Mouse (Mus musculus): ENCODE results near the gene Gm44973.
"Not testable (repeated sequence)": the region's sequence is repeated elsewhere in the genome, so short reads cannot be mapped to it uniquely, and the experiment has no call there.

The Gm44973 gene

GRCm38 (mm10) chr7:5014251-5015117 lies 812 bp upstream of the Gm44973 start, which contains the start of the genes Zfp524 and Fiz1:
TSS of gene Zfp524 (plus strand) at chr7:5014415.
TSS of gene Fiz1 (minus strand) at chr7:5014697.
- ATAC-seq (ENCODE audit: insufficient number of reproducible peaks, low FRiP score, low TSS enrichment), result peak; percentile 36; the same call in 1 of the 2 replicates

GRCm38 (mm10) chr7:5016057-5016456 lies 761 bp downstream of the Gm44973 start:
- ATAC-seq (ENCODE audit: insufficient number of reproducible peaks, low FRiP score, low TSS enrichment), result no peak

GRCm38 (mm10) chr7:5016920-5017319 lies 1.6 kb downstream of the Gm44973 start:
- ATAC-seq (ENCODE audit: insufficient number of reproducible peaks, low FRiP score, low TSS enrichment), result no peak

- ATAC-seq (ENCODE audit: insufficient number of reproducible peaks, low FRiP score, low TSS enrichment), result no peak
Observed at GRCm38 (mm10) chr7:5017352-5017751, 2.1 kb downstream of the Gm44973 start.

- no peak for ATAC-seq (ENCODE audit: insufficient number of reproducible peaks, low FRiP score, low TSS enrichment)
Observed at GRCm38 (mm10) chr7:5017931-5018330, 2.6 kb downstream of the Gm44973 start.

- ATAC-seq (ENCODE audit: insufficient number of reproducible peaks, low FRiP score, low TSS enrichment), result not testable (repeated sequence)
Observed at GRCm38 (mm10) chr7:5019576-5019975, 4.3 kb downstream of the Gm44973 start.

- ATAC-seq (ENCODE audit: insufficient number of reproducible peaks, low FRiP score, low TSS enrichment), result peak; percentile 72
Observed at GRCm38 (mm10) chr7:5020000-5020681, 4.8 kb downstream of the Gm44973 start, which contains the start of the genes Zfp865 and Ccdc106. TSS of gene Zfp865 (plus strand) at chr7:5020376. TSS of gene Ccdc106 (plus strand) at chr7:5020553.

GRCm38 (mm10) chr7:5020685-5021084 lies 5.4 kb downstream of the Gm44973 start:
- ATAC-seq (ENCODE audit: insufficient number of reproducible peaks, low FRiP score, low TSS enrichment), result 0 out of 2 replicates have a peak, but pooled peaks have one; percentile 4

GRCm38 (mm10) chr7:5021197-5021596 lies 5.9 kb downstream of the Gm44973 start:
- ATAC-seq (ENCODE audit: insufficient number of reproducible peaks, low FRiP score, low TSS enrichment), result no peak

- ATAC-seq (ENCODE audit: insufficient number of reproducible peaks, low FRiP score, low TSS enrichment), result no peak
Observed at GRCm38 (mm10) chr7:5029543-5029942, 14.2 kb downstream of the Gm44973 start.

GRCm38 (mm10) chr7:5029946-5030345 lies 14.7 kb downstream of the Gm44973 start:
- ATAC-seq (ENCODE audit: insufficient number of reproducible peaks, low FRiP score, low TSS enrichment), result no peak

GRCm38 (mm10) chr7:5030554-5031275 lies 15.4 kb downstream of the Gm44973 start:
- no peak for ATAC-seq (ENCODE audit: insufficient number of reproducible peaks, low FRiP score, low TSS enrichment)

GRCm38 (mm10) chr7:5031496-5031895 lies 16.2 kb downstream of the Gm44973 start:
- ATAC-seq (ENCODE audit: insufficient number of reproducible peaks, low FRiP score, low TSS enrichment), result no peak

GRCm38 (mm10) chr7:5033818-5034217 lies 18.5 kb downstream of the Gm44973 start, which contains the start of gene 4632433K11Rik:
TSS of gene 4632433K11Rik (plus strand) at chr7:5034118.
- no peak for ATAC-seq (ENCODE audit: insufficient number of reproducible peaks, low FRiP score, low TSS enrichment)

- ATAC-seq (ENCODE audit: insufficient number of reproducible peaks, low FRiP score, low TSS enrichment), result no peak
Observed at GRCm38 (mm10) chr7:5035628-5036027, 20.3 kb downstream of the Gm44973 start.

GRCm38 (mm10) chr7:5036136-5036535 lies 20.8 kb downstream of the Gm44973 start:
- ATAC-seq (ENCODE audit: insufficient number of reproducible peaks, low FRiP score, low TSS enrichment), result no peak

GRCm38 (mm10) chr7:5037026-5037425 lies 21.7 kb downstream of the Gm44973 start:
- ATAC-seq (ENCODE audit: insufficient number of reproducible peaks, low FRiP score, low TSS enrichment), result no peak

- ATAC-seq (ENCODE audit: insufficient number of reproducible peaks, low FRiP score, low TSS enrichment), result no peak
Observed at GRCm38 (mm10) chr7:5037467-5037866, 22.2 kb downstream of the Gm44973 start.

- ATAC-seq (ENCODE audit: insufficient number of reproducible peaks, low FRiP score, low TSS enrichment), result peak; percentile 93
Observed at GRCm38 (mm10) chr7:5038109-5038732, 22.9 kb downstream of the Gm44973 start, which contains the start of gene Zfp784. TSS of gene Zfp784 (minus strand) at chr7:5038446.

- ATAC-seq (ENCODE audit: insufficient number of reproducible peaks, low FRiP score, low TSS enrichment), result no peak
Observed at GRCm38 (mm10) chr7:5038940-5039339, 23.6 kb downstream of the Gm44973 start.

All from cerebellum, adult (tissue).